Mouse (Mus musculus) adrenal gland, adult 8-10 months (tissue): ENCODE results near the gene Zfp830. TPM values are rescaled to one million over a fixed set of nuclear protein-coding genes. Genes with fewer than 3 reads are reported as not detected.
A peak's percentile ranks its signal among the peaks of the same experiment; 100 is the strongest.

Source experiments
- DNase-seq: peaks from one replicate; pipeline ENCODE4 v3.0.0; 2022
- total RNA-seq, 4 experiments: library from RNA; stranded (reverse); gene quantifications; 2 replicates each; pipeline ENCODE4 v1.2.4; 2022

Gene Zfp830
- total RNA-seq, result 10 to 100 TPM; 15.0 to 21.3 (median 16.7) TPM

DNA sequence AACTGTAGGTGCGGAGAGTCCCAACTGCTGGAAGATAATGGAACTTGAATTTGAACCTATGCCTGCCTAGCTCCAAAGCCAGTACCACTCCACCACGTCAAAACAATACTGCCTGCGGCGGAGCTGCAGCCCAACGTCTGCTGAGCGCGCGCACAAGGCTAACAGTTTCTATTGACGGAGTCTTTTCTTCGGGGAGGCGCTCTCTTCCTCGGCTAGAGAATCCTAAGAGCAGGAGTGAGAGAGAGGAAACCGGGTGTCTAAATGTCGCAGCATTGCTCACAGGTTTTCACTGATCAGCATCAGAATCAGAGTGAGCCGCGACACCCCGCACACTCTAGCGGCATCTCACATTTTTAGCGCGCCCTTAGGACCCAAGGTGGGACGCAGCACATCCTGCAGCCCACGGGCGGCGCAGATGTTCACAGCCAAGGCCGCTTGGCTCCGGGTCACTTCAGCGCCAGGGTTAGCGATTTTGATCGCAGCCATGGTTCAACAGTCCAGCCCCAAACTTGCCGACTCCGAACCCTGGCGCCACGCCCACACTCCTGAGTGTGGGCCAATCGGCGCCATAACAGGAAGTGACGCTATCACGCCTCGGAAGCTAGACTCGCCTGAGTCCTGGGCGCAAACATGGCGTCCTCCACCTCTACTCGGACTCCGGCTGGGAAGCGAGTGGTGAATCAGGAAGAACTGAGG, at the start of gene Zfp830, which contains the start of gene Cct6b:
TSS of gene Zfp830 (plus strand) at position 604 of the 696 bp plus-strand sequence.
TSS of gene Cct6b (minus strand) at position 580 of the 696 bp plus-strand sequence.
- DNase-seq, result peak; percentile 92

DNA sequence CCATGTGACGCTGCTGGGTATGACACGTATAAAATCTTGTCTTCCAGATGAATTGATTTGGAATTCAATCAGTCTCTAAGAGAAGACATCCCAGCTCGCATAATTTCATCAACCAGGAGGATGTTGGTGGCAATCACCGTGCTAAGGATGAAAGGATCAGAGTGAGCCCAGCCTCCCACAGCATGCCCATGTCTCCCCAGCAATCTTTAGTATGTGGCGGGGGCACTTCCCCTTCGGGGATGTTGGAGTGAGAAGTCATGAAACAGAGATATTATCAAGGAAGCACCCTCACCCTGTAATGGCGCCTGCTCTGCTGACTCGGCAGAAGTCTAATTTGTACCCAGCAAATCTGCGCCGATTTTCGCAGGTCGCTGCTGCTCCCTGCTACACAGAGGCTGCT, 44.9 kb upstream of the Zfp830 start:
- no peak for DNase-seq

DNA sequence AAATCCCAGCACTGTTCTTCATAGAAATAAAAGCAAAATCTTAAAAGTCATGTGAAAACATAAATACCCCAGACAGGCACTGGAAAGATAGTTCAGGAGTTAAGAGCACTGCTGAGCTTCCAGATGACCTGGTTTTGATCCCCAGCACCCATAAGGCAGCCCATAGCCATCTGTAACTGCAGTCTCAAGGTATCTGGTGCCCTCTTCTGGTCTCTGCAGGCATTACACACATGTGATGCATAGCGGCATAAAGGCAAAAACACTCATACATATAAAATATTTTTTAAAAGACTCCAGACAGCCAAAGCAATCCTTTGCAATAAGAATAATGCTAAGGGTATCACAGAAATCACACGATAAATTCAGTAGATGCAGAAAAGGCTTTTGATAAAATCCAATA, 37.3 kb upstream of the Zfp830 start:
- DNase-seq, result no peak

DNA sequence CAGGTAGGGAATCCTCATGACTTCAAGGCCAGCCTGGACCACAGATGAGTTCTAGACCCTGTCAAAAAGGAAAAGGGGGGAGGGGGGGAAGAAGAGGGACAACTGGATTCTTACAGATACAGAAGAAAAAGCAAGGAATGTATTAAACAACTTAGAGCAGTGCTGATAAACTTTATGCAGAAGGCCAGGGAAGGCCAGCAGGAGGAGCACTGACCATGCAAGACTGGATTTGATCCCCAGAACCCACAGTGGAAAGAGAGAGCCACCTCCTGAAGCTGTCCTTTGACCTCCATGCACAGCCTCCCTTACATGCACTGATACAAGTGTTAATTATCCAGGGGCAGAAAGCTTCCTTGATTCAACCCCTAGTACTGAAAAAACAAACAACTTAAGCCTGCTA, 29.9 kb upstream of the Zfp830 start:
- no peak for DNase-seq

DNA sequence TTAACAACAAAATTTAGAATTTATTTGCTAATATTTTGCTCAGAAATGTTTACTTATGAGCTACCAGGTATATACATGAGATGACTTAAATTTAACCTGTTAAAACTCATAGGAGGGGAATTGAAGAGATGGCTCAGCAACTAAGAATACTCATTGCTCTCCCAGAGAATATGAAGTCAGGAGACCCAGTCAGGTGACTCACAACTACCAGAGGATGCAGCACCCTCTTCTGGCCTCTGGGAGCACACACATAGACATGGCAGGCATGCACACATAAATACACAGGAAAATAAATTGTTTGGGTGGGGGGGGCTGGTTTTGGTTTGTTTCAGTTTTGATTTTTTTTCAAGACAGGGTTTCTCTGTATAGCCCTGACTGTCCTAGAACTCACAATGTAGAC, 25.1 kb upstream of the Zfp830 start:
- DNase-seq, result no peak

DNA sequence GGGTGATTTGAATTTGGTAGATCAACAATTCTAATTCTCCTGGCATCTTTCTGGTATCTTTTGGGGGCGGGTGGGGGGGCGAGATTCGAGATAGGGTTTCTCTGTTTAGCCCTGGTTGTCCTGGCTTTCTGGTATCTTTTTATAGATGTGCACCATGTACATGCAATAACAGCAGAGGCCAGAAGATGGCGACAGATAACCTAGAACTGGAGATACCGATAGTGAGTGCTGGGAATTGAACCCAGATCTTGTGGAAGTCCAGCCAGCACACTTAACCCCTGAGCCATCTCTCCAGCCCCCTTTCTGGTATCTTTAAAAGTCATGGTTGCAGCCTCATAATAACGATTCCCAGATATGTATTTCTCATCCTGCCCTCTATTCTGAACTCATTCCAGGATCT, 18.0 kb upstream of the Zfp830 start:
- DNase-seq, result no peak

DNA sequence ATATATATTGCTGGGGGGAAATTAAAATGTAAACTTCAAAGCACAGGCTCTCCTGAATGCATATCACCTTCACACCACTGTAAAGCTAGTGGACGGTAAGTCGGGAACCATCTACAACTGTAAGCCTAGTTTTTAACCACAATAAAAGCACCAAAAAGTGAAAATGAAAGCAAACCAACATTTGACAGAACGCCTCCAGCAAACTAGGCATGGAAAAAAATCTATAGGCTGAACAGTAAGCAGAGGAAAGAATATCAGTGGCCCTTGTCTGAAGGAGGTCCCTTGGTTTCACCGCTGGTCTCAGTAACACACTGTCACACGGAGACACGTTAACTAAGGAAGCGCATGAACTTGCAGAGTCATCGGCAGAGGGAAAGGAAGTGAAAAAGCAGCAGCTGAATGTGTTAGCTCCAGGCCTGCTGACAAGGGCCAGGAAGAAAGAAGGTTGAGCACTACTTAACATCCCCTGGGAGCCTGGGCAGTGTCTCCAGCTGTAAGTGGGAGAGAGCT, 17.2 kb upstream of the Zfp830 start:
- DNase-seq, result no peak

DNA sequence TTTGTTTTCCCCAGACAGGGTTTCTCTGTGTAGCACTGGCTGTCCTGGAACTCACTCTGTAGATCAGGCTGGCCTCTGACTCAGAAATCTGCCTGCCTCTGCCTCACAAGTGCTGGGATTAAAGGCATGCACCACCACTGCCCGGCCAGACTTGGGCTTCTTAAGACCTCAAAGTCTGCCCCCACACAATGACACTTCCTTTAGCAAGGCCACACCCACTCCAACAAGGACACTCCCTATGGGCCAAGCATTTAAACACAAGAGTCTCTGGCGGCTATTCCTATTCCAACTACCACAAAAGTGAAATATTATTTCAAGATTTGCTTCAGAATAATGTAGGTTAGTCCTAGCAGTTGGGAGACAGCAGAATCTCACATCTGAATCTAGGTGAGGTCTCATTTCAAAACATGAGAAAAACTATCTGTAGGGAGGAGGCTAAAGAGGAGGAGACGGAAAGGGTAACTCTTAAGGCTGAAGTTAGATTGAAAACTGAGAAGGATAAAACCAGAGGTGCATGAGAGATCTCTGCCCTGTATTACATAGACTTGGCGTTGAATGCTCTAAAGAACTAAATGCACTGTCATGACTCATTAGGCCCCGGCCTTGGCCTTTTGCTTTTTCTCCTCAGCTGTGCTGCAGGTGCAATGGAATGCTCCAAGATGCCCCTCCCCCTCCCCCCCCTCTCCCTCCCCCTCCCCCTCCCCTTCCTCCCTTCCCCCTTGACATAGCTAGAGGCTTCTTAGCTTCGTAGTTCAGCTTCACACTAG, 11.6 kb upstream of the Zfp830 start:
- peak; percentile 19 for DNase-seq

DNA sequence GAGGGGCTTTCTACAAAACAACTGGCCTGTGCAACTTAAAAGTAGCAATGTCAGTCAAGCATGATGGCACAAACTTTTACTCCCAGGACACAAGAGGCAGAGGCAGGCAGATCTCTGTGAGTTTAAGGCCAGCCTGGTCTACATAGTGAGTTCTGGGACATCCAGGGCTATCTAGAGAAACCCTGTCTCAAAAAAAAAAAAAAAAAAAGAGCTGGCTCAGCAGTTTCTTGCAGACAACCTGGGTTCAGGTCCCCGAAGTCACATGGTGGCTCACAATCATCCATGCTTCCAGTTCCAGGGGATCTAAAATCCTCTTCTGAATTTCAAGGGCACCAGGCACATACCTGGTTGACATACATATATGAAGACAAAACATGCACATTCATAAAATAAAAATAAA, 8.2 kb upstream of the Zfp830 start:
- no peak for DNase-seq

DNA sequence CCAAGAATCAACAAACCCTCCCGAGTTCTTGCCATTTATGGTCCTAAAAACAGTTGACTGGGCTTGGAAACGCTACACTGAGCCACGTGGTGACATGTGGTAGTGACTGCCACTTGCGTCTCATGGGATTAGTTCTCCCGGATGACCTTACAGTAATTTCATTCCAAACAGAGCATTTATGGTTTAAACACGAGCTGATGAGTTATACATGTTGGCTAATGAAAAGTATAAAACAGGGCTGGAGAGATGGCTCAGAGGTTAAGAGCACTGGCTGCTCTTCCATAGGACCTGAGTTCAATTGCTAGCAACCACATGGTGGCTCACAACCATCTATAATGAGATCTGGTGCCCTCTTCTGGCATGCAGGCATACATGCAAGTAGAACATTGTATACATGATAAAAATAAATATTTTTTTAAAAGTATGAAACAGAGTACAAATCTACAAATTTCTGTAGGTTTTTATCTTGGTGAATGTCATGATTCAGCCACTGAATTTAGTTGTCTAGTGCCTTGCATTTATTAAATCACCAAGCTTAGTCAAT, 1.8 kb upstream of the Zfp830 start:
- no peak for DNase-seq

DNA sequence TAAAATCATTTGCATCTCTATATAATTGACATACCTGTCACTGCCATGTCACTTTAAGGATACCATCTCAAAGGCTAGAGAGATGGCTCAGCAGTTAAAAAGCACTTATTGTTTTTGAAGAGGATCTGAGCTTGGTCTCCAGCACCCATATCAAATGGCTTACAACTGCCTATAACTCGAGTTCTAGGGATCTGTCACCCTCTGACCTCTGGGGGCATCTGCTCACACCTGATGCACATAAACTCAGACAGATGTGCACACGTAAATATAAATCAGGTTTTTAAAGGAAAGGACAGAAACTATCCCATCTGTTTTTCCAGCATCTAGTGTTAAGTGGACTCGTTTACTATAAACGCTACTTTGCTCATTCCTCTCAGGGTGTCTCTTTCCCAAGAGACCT, 884 bp upstream of the Zfp830 start:
- no peak for DNase-seq

DNA sequence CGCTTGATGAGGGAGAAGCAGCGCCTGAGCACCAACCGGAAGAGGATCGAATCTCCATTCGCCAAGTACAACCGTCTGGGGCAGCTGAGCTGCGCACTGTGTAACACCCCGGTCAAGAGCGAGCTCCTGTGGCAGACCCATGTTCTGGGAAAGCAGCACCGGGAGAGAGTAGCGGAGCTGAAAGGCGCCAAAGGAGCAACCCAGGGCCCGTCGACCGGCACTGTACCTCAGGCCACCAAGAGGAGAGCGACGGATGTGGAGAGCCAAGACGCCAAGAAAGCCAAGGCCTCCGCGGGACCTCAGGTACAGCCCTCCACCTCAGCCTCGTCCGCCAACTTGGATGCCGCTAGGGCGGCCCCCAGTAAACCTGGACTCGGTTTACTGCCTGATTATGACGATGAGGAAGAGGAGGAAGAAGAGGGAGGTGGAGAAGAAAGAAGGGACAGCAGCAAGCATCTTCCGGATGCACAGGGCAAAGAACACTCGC, 336 bp downstream of the Zfp830 start:
- no peak for DNase-seq

DNA sequence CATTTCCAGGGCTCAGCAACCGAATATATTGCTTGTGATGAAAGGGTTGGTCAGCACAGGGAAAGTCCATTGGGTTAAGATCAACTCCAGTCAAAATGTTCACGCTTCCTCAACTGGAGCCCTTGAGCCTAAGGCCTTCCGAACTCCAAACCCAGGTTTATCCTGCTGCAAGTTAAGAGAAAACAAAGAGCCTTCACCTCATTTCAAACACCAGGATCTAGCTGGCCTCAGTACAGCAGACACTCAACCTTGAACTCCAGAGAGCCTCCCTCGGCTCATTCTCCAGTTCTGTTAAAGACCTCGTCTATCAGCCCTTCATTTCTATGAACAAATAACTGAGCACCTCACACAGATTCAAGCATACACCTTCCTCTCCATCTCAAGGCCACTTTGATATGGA, 16.0 kb downstream of the Zfp830 start:
- no peak for DNase-seq

DNA sequence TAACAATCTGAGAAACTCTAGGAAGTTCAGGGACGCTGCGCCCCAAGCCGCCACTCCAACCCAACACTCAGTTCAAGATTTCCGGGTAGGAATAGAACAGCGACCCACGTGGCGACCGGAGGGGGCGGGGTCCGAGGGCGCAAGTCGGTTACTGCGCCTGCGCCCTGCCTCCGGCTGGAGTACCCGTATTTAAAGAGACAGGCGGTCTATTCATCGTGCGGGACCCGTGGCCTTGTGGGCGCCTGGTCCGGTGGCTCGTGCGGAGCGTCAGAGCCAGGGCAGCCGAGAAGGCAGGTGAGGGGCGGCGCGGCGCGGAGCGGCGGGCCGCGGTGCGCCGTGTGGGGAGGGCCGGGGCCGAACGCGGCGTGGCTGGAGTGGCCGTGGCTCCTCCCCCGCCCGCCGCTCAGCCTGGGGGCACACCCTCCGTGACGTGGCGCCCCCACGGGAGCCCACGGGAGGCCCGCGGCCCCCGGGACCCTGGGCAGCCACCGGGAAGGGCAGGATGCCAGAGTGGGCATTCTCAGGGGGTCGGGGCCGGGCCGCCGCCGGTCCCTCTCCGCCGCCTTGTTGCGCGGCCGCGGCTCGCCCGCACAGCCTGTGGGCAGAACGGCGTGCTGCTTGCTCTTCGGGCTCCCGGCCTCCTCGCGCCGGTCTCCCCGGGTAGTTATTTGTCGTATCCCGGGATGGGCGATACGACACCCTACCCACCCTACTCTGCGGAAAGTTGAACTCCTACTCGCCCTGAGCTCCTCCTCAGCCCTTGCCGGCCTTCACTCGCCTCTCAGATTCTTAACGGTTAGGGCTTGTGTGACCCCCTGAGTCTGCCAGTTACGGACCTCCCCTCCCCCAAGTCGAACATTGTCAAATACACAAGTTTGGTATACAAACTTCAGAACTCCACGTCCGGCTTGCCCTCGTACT, 17.1 kb downstream of the Zfp830 start, which contains the start of gene Lig3:
TSS of gene Lig3 (plus strand) at position 126 of the 921 bp plus-strand sequence.
- peak; percentile 90 for DNase-seq

DNA sequence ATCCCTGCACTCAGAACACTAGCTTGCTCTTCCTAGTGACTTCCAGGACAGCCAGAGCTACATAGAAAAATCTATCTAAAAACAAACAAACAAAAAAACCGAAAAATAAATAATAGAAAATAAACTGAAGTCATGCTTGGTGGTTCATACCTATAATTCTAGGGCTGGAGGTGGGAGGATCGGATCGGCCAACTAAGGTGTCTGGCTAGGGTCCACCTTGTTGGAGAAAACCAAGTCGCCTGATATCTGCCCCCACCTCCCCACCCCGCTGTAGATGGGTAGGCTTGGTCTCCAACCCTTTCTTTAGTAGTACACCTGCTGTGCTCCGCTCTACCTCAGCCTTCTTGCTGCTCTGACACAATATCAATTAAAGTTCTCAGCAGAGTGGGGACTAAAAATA, 18.1 kb downstream of the Zfp830 start:
- DNase-seq, result no peak

DNA sequence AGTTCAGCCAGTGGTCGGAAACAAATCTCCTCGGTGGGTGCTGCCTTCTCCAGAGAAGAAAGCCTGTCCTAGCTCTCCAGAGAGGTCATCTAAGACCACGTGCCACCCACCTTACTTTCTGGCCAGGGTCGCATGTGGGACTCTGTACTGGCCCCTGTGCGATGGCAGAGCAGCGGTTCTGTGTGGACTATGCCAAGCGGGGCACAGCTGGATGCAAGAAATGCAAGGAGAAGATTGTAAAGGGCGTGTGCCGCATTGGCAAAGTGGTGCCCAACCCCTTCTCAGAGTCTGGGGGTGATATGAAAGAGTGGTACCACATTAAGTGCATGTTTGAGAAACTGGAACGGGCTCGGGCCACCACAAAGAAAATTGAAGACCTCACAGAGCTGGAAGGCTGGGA, 19.3 kb downstream of the Zfp830 start:
- DNase-seq, result no peak

DNA sequence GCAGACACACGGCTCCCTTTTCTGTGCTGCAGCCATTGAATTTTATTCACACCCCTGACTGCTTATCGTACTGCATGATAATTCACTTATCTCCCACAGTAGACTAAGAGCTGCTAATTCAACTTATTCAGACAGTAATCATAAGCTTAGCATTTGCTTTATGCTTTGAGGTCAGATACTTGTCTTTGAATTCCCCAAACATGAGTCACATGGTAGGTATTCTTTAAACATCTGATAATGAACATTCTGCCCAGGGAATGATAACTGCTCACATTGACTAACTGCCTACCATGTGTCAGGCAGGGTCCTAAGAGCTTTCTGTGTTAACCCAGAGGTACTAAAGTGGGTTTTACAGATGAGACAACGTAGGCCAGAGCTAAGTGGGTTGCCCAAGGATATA, 42.5 kb downstream of the Zfp830 start:
- no peak for DNase-seq

DNA sequence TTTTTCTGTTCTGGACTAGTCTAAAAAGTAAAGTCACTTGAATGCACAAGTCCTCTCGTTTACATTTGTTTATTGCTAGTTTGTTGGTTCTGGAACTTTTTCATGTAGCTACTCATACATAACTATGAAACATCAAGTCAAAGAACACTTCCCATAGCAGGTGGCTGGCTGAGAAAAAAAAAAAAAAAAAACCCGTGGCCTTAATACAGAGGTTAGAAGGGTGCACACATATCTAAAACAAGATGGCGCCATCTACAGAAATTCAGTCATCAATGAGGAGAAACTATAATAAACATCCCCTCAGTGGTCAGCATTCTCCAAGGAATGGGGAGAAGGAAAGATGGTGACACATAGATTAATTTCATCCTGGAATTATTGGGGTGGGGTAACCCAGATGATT, 43.2 kb downstream of the Zfp830 start:
- no peak for DNase-seq

DNA sequence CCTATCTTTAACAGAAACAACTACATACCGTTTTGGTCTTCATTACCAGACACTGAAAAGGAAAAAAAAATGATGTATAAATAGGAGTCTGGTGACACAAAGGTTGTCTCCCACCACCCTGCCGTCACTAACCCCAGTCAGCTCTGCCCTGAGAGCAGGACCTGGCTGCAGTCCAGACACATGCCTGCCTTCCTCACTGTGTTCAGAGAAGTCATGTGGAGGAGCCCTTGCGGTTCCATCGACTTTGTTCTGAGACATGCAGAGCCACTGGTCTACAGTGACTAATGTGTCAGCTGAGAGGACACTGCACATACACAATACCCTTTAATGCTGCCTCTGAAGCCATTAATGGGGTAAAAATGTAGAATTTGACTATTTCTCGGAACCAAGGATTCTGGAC, 44.3 kb downstream of the Zfp830 start:
- no peak for DNase-seq
